ENCODE assay signal across 27 mouse cellular contexts in genomic region chr5:66718880-66719279, GRCm38 (mm10). TPM values are rescaled to one million over a fixed set of nuclear protein-coding genes. Genes with fewer than 3 reads are reported as not detected.
"Had no signal": no experiment of that assay in that cellular context is flagged by ENCODE, and none has a peak within 500 bp of the region (broad histone marks: within the 10 kb centered on the region; RNA-seq: fewer than 3 reads in every experiment).

No protein-coding gene starts in this region.

- H3K4me2 ChIP-seq: heart, embryonic 13.5 days; heart, embryonic 15.5 days; hindbrain, embryonic 13.5 days; hindbrain, embryonic 15.5 days; kidney, embryonic 15.5 days; limb, embryonic 13.5 days; limb, embryonic 15.5 days; liver, embryonic 12.5 days had no signal

- H3K4me3 ChIP-seq: heart, adult 2 months; heart, embryonic 13.5 days; heart, embryonic 15.5 days; hindbrain, embryonic 13.5 days; hindbrain, embryonic 15.5 days; kidney, embryonic 15.5 days; limb, embryonic 13.5 days; limb, embryonic 15.5 days; liver, embryonic 12.5 days had no signal

- ATAC-seq: hindbrain, postnatal 0 days; intestine, embryonic 16.5 days; liver, embryonic 12.5 days had no signal

- H3K36me3 ChIP-seq: heart, embryonic 13.5 days; heart, embryonic 15.5 days; hindbrain, embryonic 13.5 days; hindbrain, embryonic 15.5 days; kidney, embryonic 15.5 days; limb, embryonic 13.5 days; limb, embryonic 15.5 days; liver, embryonic 12.5 days had no signal

- H3K27me3 ChIP-seq: hindbrain, embryonic 13.5 days; hindbrain, embryonic 15.5 days; limb, embryonic 15.5 days had no signal

- DNase-seq: gastrocnemius, postnatal 14 days; gastrocnemius, postnatal 36 days; heart, adult 11 months; heart, adult 2 months; heart, postnatal 14 days; heart, postnatal 36 days; kidney, adult 11 months; kidney, adult 2 months; kidney, adult 9 months; kidney, postnatal 14 days; kidney, postnatal 36 days; layer of hippocampus, adult 9-11 months; layer of hippocampus, postnatal 36 days; left cerebral cortex, postnatal 4 days had no signal

- H3K9ac ChIP-seq: heart, embryonic 13.5 days; heart, embryonic 15.5 days; hindbrain, embryonic 13.5 days; hindbrain, embryonic 15.5 days; kidney, embryonic 15.5 days; limb, embryonic 13.5 days; limb, embryonic 15.5 days; liver, embryonic 12.5 days; liver, embryonic 14.5 days had no signal

- H3K9me3 ChIP-seq: heart, embryonic 13.5 days; heart, embryonic 15.5 days; hindbrain, embryonic 13.5 days; hindbrain, embryonic 15.5 days; kidney, embryonic 15.5 days; limb, embryonic 13.5 days; limb, embryonic 15.5 days; liver, embryonic 12.5 days had no signal

- H3K27ac ChIP-seq: heart, adult 2 months; heart, embryonic 13.5 days; heart, embryonic 15.5 days; hindbrain, embryonic 13.5 days; hindbrain, embryonic 15.5 days; hindbrain, postnatal 0 days; kidney, embryonic 15.5 days; kidney, postnatal 0 days; limb, embryonic 13.5 days; limb, embryonic 15.5 days; liver, embryonic 12.5 days; liver, embryonic 14.5 days had no signal

- H3K4me1 ChIP-seq: liver, embryonic 12.5 days had no signal

RNA-seq across cellular contexts. Expression of gene Uchl1, which starts 43.0 kb away (rescaled TPM):
- polyA plus RNA-seq: liver, adult 2 months had no signal
